ENCODE assay signal across 10 mouse cellular contexts in genomic region chr6:125154550-125154949, GRCm38 (mm10). TPM values are rescaled to one million over a fixed set of nuclear protein-coding genes. Genes with fewer than 3 reads are reported as not detected.
DNase-seq lines count a peak whose midpoint lies in the region; ATAC-seq lines count a peak whose summit lies in the region.
"Had no signal": no experiment of that assay in that cellular context is flagged by ENCODE, and none has a peak within 500 bp of the region (broad histone marks: within the 10 kb centered on the region; RNA-seq: fewer than 3 reads in every experiment).

No protein-coding gene starts in this region.

- peak; percentile 35 for DNase-seq in cerebellum, adult 9-11 months
- peak; percentile 48 to 53 for DNase-seq in kidney, postnatal 36 days
- no peak for DNase-seq in kidney, adult 18-20 months
- peak; percentile 85 for DNase-seq in 416B (ENCODE audit: low read depth)
- no peak for DNase-seq in urinary bladder, adult 18-20 months (ENCODE audit: low spot score in 2 of 2)
- DNase-seq in adrenal gland, postnatal 25 days, result no peak
- DNase-seq: adrenal gland, postnatal 36 days; kidney, adult 9 months had no signal

- no peak for ATAC-seq in cerebellum, adult (ENCODE audit: insufficient number of reproducible peaks, low FRiP score, low TSS enrichment)
- ATAC-seq in common myeloid progenitor, adult 5-6 weeks (replicated peaks; ENCODE audit: low read depth, poor library complexity, severe bottlenecking), result 0 out of 2 replicates have a peak, but pooled peaks have one; percentile 44

RNA-seq across cellular contexts. Expression of gene Iffo1, which starts 9.5 kb away (rescaled TPM):
- total RNA-seq in common myeloid progenitor, adult 5-6 weeks (2017), result 16.5 and 19.5 TPM in 2 replicates
- 27.8 and 43.8 TPM in 2 replicates for total RNA-seq in adrenal gland, postnatal 25 days (2021)

RNA-seq across cellular contexts. Expression of gene Gapdh, which starts 11.7 kb away (rescaled TPM):
- total RNA-seq in common myeloid progenitor, adult 5-6 weeks (2017), result 769 and 809 TPM in 2 replicates
- total RNA-seq in adrenal gland, postnatal 25 days (2021), result 1,475 and 1,510 TPM in 2 replicates

RNA-seq across cellular contexts. Expression of gene Nop2, which starts 22.8 kb away (rescaled TPM):
- total RNA-seq in common myeloid progenitor, adult 5-6 weeks (2017), result 85.9 and 92.8 TPM in 2 replicates
- 36.2 and 44.0 TPM in 2 replicates for total RNA-seq in adrenal gland, postnatal 25 days (2021)

RNA-seq across cellular contexts. Expression of gene Ncapd2, which starts 37.0 kb away (rescaled TPM):
- total RNA-seq in common myeloid progenitor, adult 5-6 weeks (2017), result 272 and 344 TPM in 2 replicates
- 35.6 and 48.3 TPM in 2 replicates for total RNA-seq in adrenal gland, postnatal 25 days (2021)

RNA-seq across cellular contexts. Expression of gene Mrpl51, which starts 37.1 kb away (rescaled TPM):
- 97.3 and 99.1 TPM in 2 replicates for total RNA-seq in common myeloid progenitor, adult 5-6 weeks (2017)
- total RNA-seq in adrenal gland, postnatal 25 days (2021), result 158 and 198 TPM in 2 replicates

Comparison
In these comparisons a context has a peak if more than half of its experiments do, and no peak if none do; other contexts are left out.
1. DNase-seq: peak in cerebellum, adult 9-11 months (single experiment), kidney, postnatal 36 days (2 of 2) and 416B (single experiment); none in kidney, adult 18-20 months (single experiment), urinary bladder, adult 18-20 months (0 of 2) and adrenal gland, postnatal 25 days (single experiment).